Mouse (Mus musculus) midbrain, postnatal 0 days (tissue): ENCODE results near the gene Bcar3. TPM values are rescaled to one million over a fixed set of nuclear protein-coding genes. Genes with fewer than 3 reads are reported as not detected.

ENCODE experiments used
- ATAC-seq: fragments of 200-750 bp; cut with Nextera tagmentation; 2 replicates; pipeline ENCODE4 v1.8.0; 2017; ENCODE audit warnings: moderate number of reproducible peaks, mild to moderate bottlenecking, moderate TSS enrichment, moderate library complexity; ENCODE audit not compliant: low FRiP score
- DNase-seq: peaks from one replicate; pipeline ENCODE4 v3.0.0-alpha.2; 2015; ENCODE audit warnings: low spot score
- H3K27ac ChIP-seq: fragments of 300-500 bp; sonication (generic); 2 replicates; pipeline ENCODE4 v1.5.1; 2014; ENCODE audit warnings: low read depth, mild to moderate bottlenecking, low read length, mixed read lengths
- H3K27me3 ChIP-seq: fragments of 300-500 bp; sonication (generic); 2 replicates; pipeline ENCODE4 v1.6.1; 2014; ENCODE audit warnings: low read length, control low read depth, mixed read lengths; ENCODE audit not compliant: insufficient read depth
- H3K36me3 ChIP-seq: fragments of 300-500 bp; sonication (generic); 2 replicates; pipeline ENCODE4 v1.6.1; 2014; ENCODE audit warnings: low read length, control low read depth, mixed read lengths; ENCODE audit not compliant: insufficient read depth
- H3K4me1 ChIP-seq: fragments of 300-500 bp; sonication (generic); 2 replicates; pipeline ENCODE4 v1.6.1; 2014; ENCODE audit warnings: mild to moderate bottlenecking, control low read depth, antibody characterized with exemption, low read length, mixed read lengths; ENCODE audit not compliant: insufficient read depth
- H3K4me2 ChIP-seq: fragments of 300-500 bp; sonication (generic); 2 replicates; pipeline ENCODE4 v1.6.1; 2014; ENCODE audit warnings: low read depth, mild to moderate bottlenecking, low read length, mixed read lengths; ENCODE audit not compliant: poor library complexity, severe bottlenecking
- H3K4me3 ChIP-seq: fragments of 300-500 bp; sonication (generic); 2 replicates; pipeline ENCODE4 v1.5.1; 2014; ENCODE audit warnings: low read depth, mild to moderate bottlenecking, low read length, moderate library complexity
- H3K9ac ChIP-seq: fragments of 300-500 bp; sonication (generic); replicated peaks from 2 replicates; pipeline ENCODE4 v1.6.1; 2014; ENCODE audit warnings: mild to moderate bottlenecking, low read length, moderate library complexity, mixed read lengths; ENCODE audit not compliant: poor library complexity, severe bottlenecking
- H3K9me3 ChIP-seq: fragments of 300-500 bp; sonication (generic); 2 replicates; pipeline ENCODE4 v1.6.1; 2016; ENCODE audit warnings: low read length, control low read depth
- CTCF ChIP-seq: IDR thresholded peaks from 2 replicates; pipeline ENCODE4 v1.5.1; 2016; ENCODE audit warnings: antibody characterized with exemption, mild to moderate bottlenecking
- WGBS: fragments of 180-500 bp; shearing (Covaris S2); extraction: QIAGEN DNeasy Blood & Tissue Kit; methylation state at CpG from one replicate; pipeline ENCODE4 v1.1.7; 2014; 5-methylcytosine and 5-hydroxymethylcytosine counted together
- polyA plus RNA-seq: library from polyadenylated mRNA; unstranded; fragments of >200 nt; fragmentation: Nextera tagmentation; extraction: Ambion mirVana; gene quantifications from 2 replicates; pipeline ENCODE4 v1.2.1, GENCODE M21; 2015
- total RNA-seq: library from RNA; depleted of rRNA; stranded (reverse); fragments of >200 nt; gene quantifications from 2 replicates; pipeline ENCODE4 v1.2.3, GENCODE M21; 2014

Bcar3 gene
- total and polyA plus RNA-seq, 2 experiments from 2014 or later = 6.0 to 27.2 TPM

DNA sequence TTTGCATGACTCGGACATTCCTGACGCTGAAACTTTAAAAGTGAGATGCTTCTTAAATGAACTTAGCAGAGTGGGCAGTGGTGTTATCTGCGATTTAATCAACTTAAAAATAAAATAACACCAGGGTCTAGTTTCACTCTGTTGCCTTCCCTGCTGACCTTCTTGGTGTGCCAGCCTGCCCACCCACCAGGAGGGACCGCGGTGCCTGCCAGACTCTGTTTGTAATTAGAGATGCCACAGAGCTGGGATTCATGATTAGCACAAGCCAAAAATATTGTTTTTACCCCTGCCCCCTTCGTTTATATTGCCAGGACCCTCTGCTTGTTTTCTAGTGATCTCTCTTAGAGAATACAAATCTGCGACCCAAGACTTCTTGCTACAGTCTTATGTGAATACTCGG lies 152.7 kb downstream of the Bcar3 start:
- no peak for ATAC-seq

DNA sequence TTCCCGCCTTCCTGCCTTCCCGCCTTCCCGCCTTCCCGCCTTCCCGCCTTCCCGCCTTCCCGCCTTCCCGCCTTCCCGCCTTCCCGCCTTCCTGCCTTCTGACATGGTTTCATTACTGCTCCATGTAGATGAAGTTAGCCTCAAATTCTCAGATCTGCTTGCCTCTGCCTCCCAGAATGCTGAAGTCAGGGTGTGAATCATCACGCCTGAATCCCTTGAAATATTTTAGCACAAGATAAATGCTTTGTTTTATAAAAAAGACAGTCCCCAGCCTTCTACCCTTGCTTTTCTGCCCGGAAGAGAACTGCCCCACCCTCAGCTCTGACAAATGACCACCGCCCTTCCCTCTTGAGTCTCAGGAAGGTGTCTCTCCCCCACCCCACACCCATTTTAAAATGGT lies 154.3 kb downstream of the Bcar3 start:
- no peak for DNase-seq
- H3K9me3 ChIP-seq = no peaks in the 10 kb centered on the region
- H3K27ac ChIP-seq = no peak overlapping the region
- H3K4me1 ChIP-seq = no peaks in the 10 kb centered on the region
- WGBS = 98% methylated on average over 13 of the region's 13 CpGs
- no peak overlapping the region for H3K4me2 ChIP-seq
- ATAC-seq = no peak
- no peaks in the 10 kb centered on the region for H3K36me3 ChIP-seq
- H3K9ac ChIP-seq = no peak overlapping the region
- no peak for TF ChIP-seq CTCF
- H3K27me3 ChIP-seq = no peaks in the 10 kb centered on the region
- H3K4me3 ChIP-seq = no peak overlapping the region

More for the DNA sequence above, 152.7 kb downstream of the Bcar3 start:
- H3K4me2 ChIP-seq = no peak overlapping the region
- H3K27ac ChIP-seq = no peak overlapping the region
- TF ChIP-seq CTCF = no peak
- no peaks in the 10 kb centered on the region for H3K4me1 ChIP-seq
- no peaks in the 10 kb centered on the region for H3K36me3 ChIP-seq
- H3K27me3 ChIP-seq = no peaks in the 10 kb centered on the region
- H3K9me3 ChIP-seq = no peaks in the 10 kb centered on the region
- no peak overlapping the region for H3K4me3 ChIP-seq
- no peak overlapping the region for H3K9ac ChIP-seq
- DNase-seq = no peak
- WGBS = 84% methylated on average over 8 of the region's 8 CpGs

DNA sequence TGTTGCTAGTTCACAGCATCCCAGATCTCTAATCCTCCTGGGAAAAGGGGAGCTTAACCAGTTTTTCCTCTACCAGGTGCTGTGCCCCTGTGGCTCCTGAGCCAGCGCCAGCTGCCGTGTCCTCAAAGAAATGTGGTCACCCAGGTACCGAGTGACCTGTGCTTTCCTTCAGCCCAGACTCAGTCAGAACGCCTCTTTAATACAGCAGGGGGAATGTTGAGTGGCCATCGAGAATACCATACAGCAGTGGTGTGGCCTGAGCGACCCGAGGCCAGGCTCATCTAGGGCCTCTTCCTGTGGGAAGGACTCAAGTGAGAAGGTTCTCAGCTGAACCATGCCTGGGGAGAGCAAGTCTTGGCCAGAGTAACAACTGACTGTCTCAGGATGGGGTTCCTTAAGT lies 156.1 kb downstream of the Bcar3 start:
- Histone ChIP-seq H3K4me2 (no peak overlapping the region), H3K9me3 (no peaks in the 10 kb centered on the region), H3K4me3 (no peak overlapping the region), H3K27ac (no peak overlapping the region), H3K27me3 (no peaks in the 10 kb centered on the region), H3K9ac (no peak overlapping the region), H3K36me3 (no peaks in the 10 kb centered on the region), H3K4me1 (no peaks in the 10 kb centered on the region)
- ATAC-seq (no peak), DNase-seq (no peak)
- no peak for TF ChIP-seq CTCF
- WGBS = 93% methylated on average over 7 of the region's 7 CpGs

DNA sequence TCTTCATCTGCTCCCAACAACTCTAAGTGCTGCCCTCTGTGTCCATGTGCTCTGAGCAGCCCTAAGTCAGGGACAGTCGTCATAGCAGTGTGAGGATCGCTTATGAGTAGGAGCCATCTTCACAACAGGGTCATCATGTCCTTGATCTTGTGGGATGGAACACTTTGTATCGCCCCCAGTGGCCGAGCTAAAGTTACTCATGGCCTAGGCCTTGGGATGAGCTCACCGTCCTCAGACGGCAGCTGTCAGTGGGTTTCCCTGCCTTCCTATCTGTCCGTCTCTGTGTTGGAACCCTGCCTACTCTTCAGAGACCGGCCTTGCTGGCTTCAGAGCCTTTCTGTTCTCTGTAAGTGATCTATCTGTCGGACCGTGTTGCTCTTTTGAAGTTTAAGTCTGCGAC lies 159.9 kb downstream of the Bcar3 start:
- Histone ChIP-seq H3K4me1 (no peaks in the 10 kb centered on the region; the same call in 1 of the 2 replicates), H3K4me3 (no peak overlapping the region), H3K4me2 (no peak overlapping the region), H3K9ac (no peak overlapping the region), H3K27ac (no peak overlapping the region), H3K36me3 (no peaks in the 10 kb centered on the region), H3K9me3 (no peaks in the 10 kb centered on the region), H3K27me3 (no peaks in the 10 kb centered on the region)
- WGBS = 84% methylated on average over 11 of the region's 11 CpGs
- no peak for TF ChIP-seq CTCF
- ATAC-seq = no peak
- no peak for DNase-seq

DNA sequence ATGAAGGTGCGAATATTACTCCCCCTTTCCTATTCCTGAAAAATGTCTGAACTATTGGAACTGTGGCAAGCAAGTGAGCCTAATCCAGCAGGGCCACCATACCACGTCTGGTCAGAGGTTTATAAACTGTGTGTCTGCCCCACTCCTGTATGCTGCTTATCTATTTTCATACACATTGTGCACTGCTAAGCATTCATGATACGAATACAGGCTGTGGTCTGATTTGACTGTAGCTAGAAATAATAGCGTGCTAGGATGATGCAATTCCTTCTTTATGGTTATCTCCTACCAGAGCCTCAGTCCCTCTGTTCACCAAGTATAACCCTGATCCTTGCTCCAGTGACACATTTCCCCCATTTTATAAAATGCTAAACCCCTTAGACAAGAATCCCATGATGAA lies 162.2 kb downstream of the Bcar3 start:
- ATAC-seq (no peak), DNase-seq (no peak)
- Histone ChIP-seq H3K4me1 (peaks cover 6% of the 10 kb centered on the region), H3K4me2 (no peak overlapping the region), H3K9ac (no peak overlapping the region), H3K4me3 (no peak overlapping the region), H3K27me3 (no peaks in the 10 kb centered on the region), H3K36me3 (no peaks in the 10 kb centered on the region), H3K9me3 (no peaks in the 10 kb centered on the region), H3K27ac (no peak overlapping the region)
- 92% methylated on average over 4 of the region's 4 CpGs for WGBS
- TF ChIP-seq CTCF = no peak

DNA sequence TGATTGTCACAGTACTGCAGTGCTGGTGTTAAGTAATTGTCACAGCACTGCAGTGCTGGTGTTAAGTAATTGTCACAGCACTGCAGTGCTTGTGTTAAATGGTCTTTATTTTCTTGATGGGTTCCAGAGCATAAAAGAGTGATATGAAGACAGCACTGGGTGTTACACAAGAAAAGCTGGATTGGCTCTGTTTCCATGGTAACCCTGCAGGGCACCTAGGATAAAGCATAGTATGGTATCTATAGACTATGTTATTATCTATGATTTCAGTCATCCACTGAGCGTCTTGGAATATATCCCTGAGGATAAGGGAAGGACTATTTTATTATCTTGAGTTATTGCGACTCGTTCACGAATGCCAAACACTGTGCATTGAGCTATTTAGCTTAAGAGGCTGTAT lies 162.9 kb downstream of the Bcar3 start:
- no peaks in the 10 kb centered on the region for H3K9me3 ChIP-seq
- no peak overlapping the region for H3K4me3 ChIP-seq
- no peak; the same call in 1 of the 2 replicates for ATAC-seq
- no peak overlapping the region for H3K27ac ChIP-seq
- no peak for TF ChIP-seq CTCF
- 41% methylated on average over 4 of the region's 4 CpGs for WGBS
- H3K4me2 ChIP-seq = no peak overlapping the region
- DNase-seq = peak; percentile 27
- no peak overlapping the region for H3K9ac ChIP-seq
- no peaks in the 10 kb centered on the region for H3K36me3 ChIP-seq
- H3K27me3 ChIP-seq = no peaks in the 10 kb centered on the region
- H3K4me1 ChIP-seq = peaks cover 10% of the 10 kb centered on the region
